Mouse (Mus musculus) forebrain, postnatal 0 days (tissue): Measurements from ENCODE around the gene Sprr2a2. TPM values are rescaled to one million over a fixed set of nuclear protein-coding genes. Genes with fewer than 3 reads are reported as not detected.
A peak's percentile ranks its signal among the peaks of the same experiment; 100 is the strongest.
"Not testable (repeated sequence)": the region's sequence is repeated elsewhere in the genome, so short reads cannot be mapped to it uniquely, and the experiment has no call there.

Source experiments
- ATAC-seq: fragments of 200-750 bp; cut with Nextera tagmentation; 2 replicates; pipeline ENCODE4 v1.8.0; 2017; ENCODE audit warnings: mild to moderate bottlenecking, moderate library complexity
- DNase-seq: peaks from one replicate; pipeline ENCODE4 v3.0.0-alpha.2; 2015
- H3K27ac ChIP-seq: fragments of 300-500 bp; sonication (generic); 2 replicates; pipeline ENCODE4 v1.5.1; 2014; ENCODE audit warnings: low read depth, mild to moderate bottlenecking, antibody characterized with exemption, low read length, moderate library complexity, mixed read lengths
- H3K27me3 ChIP-seq: fragments of 300-500 bp; sonication (generic); 2 replicates; pipeline ENCODE4 v1.6.1; 2014; ENCODE audit warnings: mild to moderate bottlenecking, low read length, mixed read lengths; ENCODE audit not compliant: insufficient read depth
- H3K36me3 ChIP-seq: fragments of 300-500 bp; sonication (generic); 2 replicates; pipeline ENCODE4 v1.6.1; 2014; ENCODE audit warnings: mild to moderate bottlenecking, moderate library complexity; ENCODE audit not compliant: insufficient read depth
- H3K4me1 ChIP-seq: fragments of 300-500 bp; sonication (generic); 2 replicates; pipeline ENCODE4 v1.6.1; 2014; ENCODE audit warnings: antibody characterized with exemption; ENCODE audit not compliant: insufficient read depth
- H3K4me2 ChIP-seq: fragments of 300-500 bp; sonication (generic); 2 replicates; pipeline ENCODE4 v1.6.1; 2014; ENCODE audit warnings: low read depth, mild to moderate bottlenecking, moderate library complexity
- H3K4me3 ChIP-seq: fragments of 300-500 bp; sonication (generic); 2 replicates; pipeline ENCODE4 v1.5.1; 2014; ENCODE audit warnings: low read depth, low read length, mixed read lengths
- H3K9ac ChIP-seq: fragments of 300-500 bp; sonication (generic); 2 replicates; pipeline ENCODE4 v1.6.1; 2014; ENCODE audit warnings: mild to moderate bottlenecking
- H3K9me3 ChIP-seq: fragments of 300-500 bp; sonication (generic); 2 replicates; pipeline ENCODE4 v1.6.1; 2016; ENCODE audit warnings: low read length
- WGBS: fragments of 180-500 bp; shearing (Covaris S2); extraction: QIAGEN DNeasy Blood & Tissue Kit; methylation state at CpG from one replicate; pipeline ENCODE4 v1.1.7; 2014; 5-methylcytosine and 5-hydroxymethylcytosine counted together
- polyA plus RNA-seq: library from polyadenylated mRNA; unstranded; fragments of >200 nt; fragmentation: Nextera tagmentation; extraction: Ambion mirVana; gene quantifications from 2 replicates; pipeline ENCODE4 v1.2.1, GENCODE M21; 2015
- total RNA-seq: library from RNA; depleted of rRNA; stranded (reverse); fragments of >200 nt; gene quantifications from 2 replicates; pipeline ENCODE4 v1.2.3, GENCODE M21; 2014; rRNA removed

The Sprr2a2 gene
- total and polyA plus RNA-seq, 2 experiments from 2014 or later: not detected

- H3K4me1 ChIP-seq, H3K36me3 ChIP-seq, H3K9ac ChIP-seq, H3K27ac ChIP-seq, DNase-seq, H3K4me2 ChIP-seq, H3K4me3 ChIP-seq, H3K9me3 ChIP-seq, H3K27me3 ChIP-seq: not testable (repeated sequence)
- peak; percentile 40 for ATAC-seq
These were observed 57.8 kb downstream of the Sprr2a2 start for GRCm38 (mm10) chr3:92273504-92273903.

GRCm38 (mm10) chr3:92274018-92274417 is 58.3 kb downstream of the Sprr2a2 start:
- not testable (repeated sequence) for H3K4me3 ChIP-seq, H3K9me3 ChIP-seq, H3K9ac ChIP-seq, H3K4me2 ChIP-seq, H3K36me3 ChIP-seq, H3K27me3 ChIP-seq, ATAC-seq, H3K4me1 ChIP-seq, DNase-seq, H3K27ac ChIP-seq
- no CpG with 5 or more reads among the region's 1 CpGs for WGBS

GRCm38 (mm10) chr3:92279663-92280062 is 63.9 kb downstream of the Sprr2a2 start:
- not testable (repeated sequence) for H3K4me1 ChIP-seq, H3K9ac ChIP-seq, H3K27ac ChIP-seq, DNase-seq, H3K4me2 ChIP-seq, H3K9me3 ChIP-seq, H3K36me3 ChIP-seq, H3K4me3 ChIP-seq, H3K27me3 ChIP-seq
- ATAC-seq: 0 out of 2 replicates have a peak, but pooled peaks have one; percentile 16

- 90% methylated on average over 5 of the region's 12 CpGs for WGBS
- H3K9me3 ChIP-seq, DNase-seq, H3K4me1 ChIP-seq, H3K27ac ChIP-seq, H3K36me3 ChIP-seq, H3K4me2 ChIP-seq, H3K27me3 ChIP-seq, H3K9ac ChIP-seq, ATAC-seq, H3K4me3 ChIP-seq: not testable (repeated sequence)
These were observed 65.4 kb downstream of the Sprr2a2 start for GRCm38 (mm10) chr3:92280963-92281606.

- H3K36me3 ChIP-seq, H3K4me2 ChIP-seq, H3K4me1 ChIP-seq, H3K9ac ChIP-seq, ATAC-seq, DNase-seq, H3K27ac ChIP-seq, H3K27me3 ChIP-seq, H3K9me3 ChIP-seq, H3K4me3 ChIP-seq: not testable (repeated sequence)
- WGBS: 87% methylated on average over 1 of the region's 1 CpGs
These were observed 69.4 kb downstream of the Sprr2a2 start, which contains the start of gene Sprr2a3 for GRCm38 (mm10) chr3:92285101-92285500. Gene Sprr2a3 (plus strand): TSS chr3:92285417.

GRCm38 (mm10) chr3:92288489-92288888 is 72.8 kb downstream of the Sprr2a2 start:
- DNase-seq, ATAC-seq, H3K9ac ChIP-seq, H3K4me2 ChIP-seq, H3K9me3 ChIP-seq, H3K27me3 ChIP-seq, H3K27ac ChIP-seq, H3K36me3 ChIP-seq, H3K4me1 ChIP-seq, H3K4me3 ChIP-seq: not testable (repeated sequence)
- WGBS: 87% methylated on average over 6 of the region's 6 CpGs

Other genes starting within 250 kb of the Sprr2a2 start
- gene Pglyrp3, start 201.3 kb upstream of the Sprr2a2 start, total RNA-seq: not detected in 2 replicates
- not detected in 2 replicates for gene Pglyrp3, start 201.3 kb upstream of the Sprr2a2 start, polyA plus RNA-seq
- 1.8 and 2.0 TPM in 2 replicates for gene Lor, start 132.8 kb upstream of the Sprr2a2 start, total RNA-seq
- 10.4 and 14.7 TPM in 2 replicates for gene Lor, start 132.8 kb upstream of the Sprr2a2 start, polyA plus RNA-seq
- 0.33 TPM in 1 of 2 replicates, not detected in the other for gene Prr9, start 92.0 kb upstream of the Sprr2a2 start, total RNA-seq
- gene Prr9, start 92.0 kb upstream of the Sprr2a2 start, polyA plus RNA-seq: not detected in 2 replicates
- gene Lelp1, start 73.2 kb upstream of the Sprr2a2 start, total RNA-seq: not detected in 2 replicates
- not detected in 2 replicates for gene Lelp1, start 73.2 kb upstream of the Sprr2a2 start, polyA plus RNA-seq
- not detected in 2 replicates for gene Sprr2a1, start 121 bp upstream of the Sprr2a2 start, total RNA-seq
- not detected in 2 replicates for gene Sprr2a1, start 121 bp upstream of the Sprr2a2 start, polyA plus RNA-seq
- gene Sprr2a3, start 69.5 kb downstream of the Sprr2a2 start, total RNA-seq: not detected in 2 replicates
- not detected in 2 replicates for gene Sprr2a3, start 69.5 kb downstream of the Sprr2a2 start, polyA plus RNA-seq
- gene Sprr2b, start 100.7 kb downstream of the Sprr2a2 start, total RNA-seq: not detected in 2 replicates
- not detected in 2 replicates for gene Sprr2b, start 100.7 kb downstream of the Sprr2a2 start, polyA plus RNA-seq
- not detected in 2 replicates for gene Sprr2d, start 123.2 kb downstream of the Sprr2a2 start, total RNA-seq
- not detected in 2 replicates for gene Sprr2d, start 123.2 kb downstream of the Sprr2a2 start, polyA plus RNA-seq
- not detected in 2 replicates for gene Sprr2e, start 136.2 kb downstream of the Sprr2a2 start, total RNA-seq
- not detected in 2 replicates for gene Sprr2e, start 136.2 kb downstream of the Sprr2a2 start, polyA plus RNA-seq
- gene Sprr2f, start 149.3 kb downstream of the Sprr2a2 start, total RNA-seq: not detected in 2 replicates
- not detected in 2 replicates for gene Sprr2f, start 149.3 kb downstream of the Sprr2a2 start, polyA plus RNA-seq
- gene Sprr2h, start 169.8 kb downstream of the Sprr2a2 start, total RNA-seq: not detected in 2 replicates
- gene Sprr2h, start 169.8 kb downstream of the Sprr2a2 start, polyA plus RNA-seq: not detected in 2 replicates
- gene Sprr2i, start 192.1 kb downstream of the Sprr2a2 start, total RNA-seq: not detected in 2 replicates
- gene Sprr2i, start 192.1 kb downstream of the Sprr2a2 start, polyA plus RNA-seq: not detected in 2 replicates
- gene Sprr2j-ps, start 202.2 kb downstream of the Sprr2a2 start, total RNA-seq: not detected in 2 replicates
- not detected in 2 replicates for gene Sprr2j-ps, start 202.2 kb downstream of the Sprr2a2 start, polyA plus RNA-seq
- gene Gm9774, start 213.5 kb downstream of the Sprr2a2 start, total RNA-seq: 2.5 and 6.5 TPM in 2 replicates
- gene Gm9774, start 213.5 kb downstream of the Sprr2a2 start, polyA plus RNA-seq: 9.2 and 12.0 TPM in 2 replicates
- not detected in 2 replicates for gene Sprr2k, start 216.7 kb downstream of the Sprr2a2 start, total RNA-seq
- gene Sprr2k, start 216.7 kb downstream of the Sprr2a2 start, polyA plus RNA-seq: not detected in 2 replicates
- not detected in 2 replicates for gene Sprr1b, start 222.9 kb downstream of the Sprr2a2 start, total RNA-seq
- not detected in 2 replicates for gene Sprr1b, start 222.9 kb downstream of the Sprr2a2 start, polyA plus RNA-seq
- gene Sprr3, start 242.8 kb downstream of the Sprr2a2 start, total RNA-seq: not detected in 2 replicates
- not detected in 2 replicates for gene Sprr3, start 242.8 kb downstream of the Sprr2a2 start, polyA plus RNA-seq